ENCODE assay signal across 15 mouse cellular contexts in the genomic region with DNA sequence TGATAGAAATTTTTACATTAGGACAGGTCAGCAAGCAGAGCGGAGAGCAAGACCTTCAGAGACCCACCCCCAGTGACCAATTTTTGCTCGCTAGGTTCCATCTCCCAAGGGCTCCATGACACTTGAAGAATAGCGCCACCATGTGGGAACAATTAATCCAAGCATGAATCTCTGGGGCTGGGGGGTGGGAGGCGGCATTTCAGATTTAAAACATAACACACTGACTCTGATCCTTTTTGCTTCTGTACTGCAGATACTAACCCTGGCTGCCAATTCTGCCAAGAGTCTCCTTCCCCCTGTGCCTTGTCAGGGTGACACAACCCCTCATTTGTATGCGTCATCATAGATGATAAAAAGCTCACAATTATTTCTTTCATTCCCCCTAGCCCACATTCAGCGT.
DNase-seq lines count a peak whose midpoint lies in the region; ATAC-seq and TF ChIP-seq lines count a peak whose summit lies in the region.
"Had no signal": no experiment of that assay in that cellular context is flagged by ENCODE, and none has a peak within 500 bp of the region (broad histone marks: within the 10 kb centered on the region; RNA-seq: fewer than 3 reads in every experiment).

No protein-coding gene starts in this region.

- peaks cover 18% of the 10 kb centered on the region for H3K36me3 ChIP-seq in heart, embryonic 13.5 days
- no peaks in the 10 kb centered on the region for H3K36me3 ChIP-seq in ES-Bruce4 (ENCODE audit: control insufficient read depth, insufficient read depth, low read length, poor library complexity, severe bottlenecking)
- no peaks in the 10 kb centered on the region for H3K36me3 ChIP-seq in liver, embryonic 16.5 days (ENCODE audit: control insufficient read depth, insufficient read depth)
- peaks cover 16% of the 10 kb centered on the region; the same call in 1 of the 2 replicates for H3K36me3 ChIP-seq in kidney, embryonic 15.5 days

- no peak for TF ChIP-seq EP300 in ES-Bruce4 (IDR thresholded peaks at IDR 0.05; ENCODE audit: insufficient read depth, low read depth, low read length)

- peaks cover 54% of the 10 kb centered on the region for H3K4me1 ChIP-seq in heart, embryonic 13.5 days
- no peaks in the 10 kb centered on the region for H3K4me1 ChIP-seq in ES-Bruce4 (ENCODE audit: control insufficient read depth, insufficient read depth, low read length)
- peaks cover 45% of the 10 kb centered on the region for H3K4me1 ChIP-seq in liver, embryonic 16.5 days (ENCODE audit: control insufficient read depth, low read depth, low read length)
- H3K4me1 ChIP-seq in kidney, embryonic 15.5 days = peaks cover 16% of the 10 kb centered on the region; the same call in 1 of the 2 replicates

- H3K27me3 ChIP-seq in heart, embryonic 13.5 days (replicated peaks) = no peaks in the 10 kb centered on the region
- H3K27me3 ChIP-seq in ES-Bruce4 (ENCODE audit: control insufficient read depth, insufficient read depth, low read length, poor library complexity, severe bottlenecking) = no peaks in the 10 kb centered on the region
- H3K27me3 ChIP-seq in liver, embryonic 16.5 days (ENCODE audit: control insufficient read depth, insufficient read depth, low read depth, low read length) = no peaks in the 10 kb centered on the region
- H3K27me3 ChIP-seq in kidney, embryonic 15.5 days = no peaks in the 10 kb centered on the region
- H3K27me3 ChIP-seq: CH12.LX; forebrain, embryonic 13.5 days had no signal

- H3K9ac ChIP-seq in heart, embryonic 13.5 days = no peak overlapping the region
- no peak overlapping the region for H3K9ac ChIP-seq in ES-Bruce4 (ENCODE audit: low read depth, poor library complexity, severe bottlenecking)
- peak overlapping the region; percentile 61 for H3K9ac ChIP-seq in liver, embryonic 16.5 days (ENCODE audit: low read depth, low read length)
- H3K9ac ChIP-seq in kidney, embryonic 15.5 days = no peak overlapping the region
- H3K9ac ChIP-seq: forebrain, embryonic 13.5 days had no signal

- DNase-seq in heart, postnatal 4 days = no peak
- DNase-seq in c-Kit-negative CD71-positive TER-119-positive erythroid progenitor cells, embryonic 14.5 days (ENCODE audit: low read depth, low spot score) = peak; percentile 68
- no peak for DNase-seq in kidney, postnatal 25 days
- no peak for DNase-seq in cerebellum, adult 18-20 months
- DNase-seq: embryo, embryonic 11 days; gastrocnemius, postnatal 25 days; kidney, postnatal 4 days; lung, postnatal 4 days; thymus, postnatal 14 days had no signal

- TF ChIP-seq CTCF in ES-Bruce4 (IDR thresholded peaks at IDR 0.05; ENCODE audit: low read depth, low read length) = peak; percentile 42

- TF ChIP-seq POLR2A in ES-Bruce4 (IDR thresholded peaks at IDR 0.05; ENCODE audit: insufficient read depth, low read length) = no peak

- H3K27ac ChIP-seq in heart, embryonic 13.5 days (replicated peaks) = peak overlapping the region; percentile 54
- H3K27ac ChIP-seq in ES-Bruce4 (ENCODE audit: insufficient read depth, low read length) = no peak overlapping the region
- H3K27ac ChIP-seq in liver, embryonic 16.5 days (ENCODE audit: low read length) = peak overlapping the region; percentile 84
- H3K27ac ChIP-seq in kidney, embryonic 15.5 days = no peak overlapping the region
- H3K27ac ChIP-seq: forebrain, embryonic 13.5 days had no signal

- H3K4me2 ChIP-seq in heart, embryonic 13.5 days = peak overlapping the region; percentile 21
- H3K4me2 ChIP-seq in liver, embryonic 16.5 days (ENCODE audit: low read depth, low read length) = peak overlapping the region; percentile 48
- no peak overlapping the region for H3K4me2 ChIP-seq in kidney, embryonic 15.5 days
- H3K4me2 ChIP-seq: forebrain, embryonic 13.5 days had no signal

- no peak for ATAC-seq in heart, embryonic 13.5 days (ENCODE audit: extremely low read depth, insufficient number of reproducible peaks, low FRiP score, low TSS enrichment)
- peak; percentile 28 for ATAC-seq in liver, embryonic 16.5 days (ENCODE audit: low read depth)
- ATAC-seq in kidney, embryonic 15.5 days (replicated peaks; ENCODE audit: low FRiP score) = no peak
- ATAC-seq: forebrain, embryonic 13.5 days had no signal

- H3K4me3 ChIP-seq in heart, embryonic 13.5 days = no peak overlapping the region
- no peak overlapping the region for H3K4me3 ChIP-seq in ES-Bruce4 (ENCODE audit: low read depth, low read length)
- peak overlapping the region; percentile 55 for H3K4me3 ChIP-seq in liver, embryonic 16.5 days (ENCODE audit: low read depth, low read length)
- no peak overlapping the region for H3K4me3 ChIP-seq in kidney, embryonic 15.5 days (replicated peaks)
- H3K4me3 ChIP-seq: forebrain, embryonic 13.5 days had no signal

- WGBS in heart, embryonic 13.5 days = 70% methylated on average over 6 of the region's 6 CpGs
- 74% methylated on average over 6 of the region's 6 CpGs for WGBS in liver, embryonic 16.5 days (ENCODE audit: insufficient replicate concordance)
- 87% methylated on average over 6 of the region's 6 CpGs for WGBS in kidney, embryonic 15.5 days

- H3K9me3 ChIP-seq in heart, embryonic 13.5 days = 0 out of 2 replicates have a peak, but pooled peaks cover 4% of the 10 kb centered on the region
- peaks cover 5% of the 10 kb centered on the region; the same call in 1 of the 2 replicates for H3K9me3 ChIP-seq in ES-Bruce4 (replicated peaks; ENCODE audit: control insufficient read depth, insufficient read depth, low read length, poor library complexity, severe bottlenecking)
- no peaks in the 10 kb centered on the region for H3K9me3 ChIP-seq in liver, embryonic 16.5 days (replicated peaks; ENCODE audit: control insufficient read depth, low read length)
- H3K9me3 ChIP-seq in kidney, embryonic 15.5 days (replicated peaks) = no peaks in the 10 kb centered on the region

Comparison
In these comparisons a context has a peak if more than half of its experiments do, and no peak if none do; other contexts are left out.
1. H3K27ac ChIP-seq: peak in heart, embryonic 13.5 days (single experiment) and liver, embryonic 16.5 days (single experiment); none in ES-Bruce4 (single experiment) and kidney, embryonic 15.5 days (single experiment).